Mouse (Mus musculus): ENCODE measurements around the gene Dnase1l1. TPM values are rescaled to one million over a fixed set of nuclear protein-coding genes. Genes with fewer than 3 reads are reported as not detected.
A peak's percentile ranks its signal among the peaks of the same experiment; 100 is the strongest.

The Dnase1l1 gene
- polyA plus RNA-seq, 1 experiment from 2014 or later: 14.1 TPM

GRCm38 (mm10) chrX:74270062-74270901 is 11.9 kb downstream of the Dnase1l1 start, which contains the start of gene Rpl10:
Gene Rpl10 (plus strand): TSS chrX:74270812.
- WGBS: 25% methylated on average over 42 of the region's 42 CpGs
- H3K9ac ChIP-seq (ENCODE audit: low read depth, low read length): peak within 1 kb of the TSS; percentile 71
- TF ChIP-seq CTCF (IDR thresholded peaks at IDR 0.05; ENCODE audit: low read depth): peak; percentile 62
- H3K4me1 ChIP-seq (replicated peaks; ENCODE audit: insufficient read depth, low read length): no peaks in the 10 kb centered on the region
- no peaks in the 10 kb centered on the region for H3K27me3 ChIP-seq (ENCODE audit: insufficient read depth, low read length)
- peak within 1 kb of the TSS; percentile 56 for H3K4me2 ChIP-seq (ENCODE audit: low read length)
- H3K27ac ChIP-seq: peak within 1 kb of the TSS; percentile 92
- no peaks in the 10 kb centered on the region for H3K9me3 ChIP-seq (replicated peaks; ENCODE audit: low read length)
- ATAC-seq (replicated peaks; ENCODE audit: low FRiP score, low read depth) (peak; percentile 95), DNase-seq (ENCODE audit: low spot score) (peak; percentile 96)
- H3K36me3 ChIP-seq (ENCODE audit: insufficient read depth, low read length): no peaks in the 10 kb centered on the region
- H3K4me3 ChIP-seq (replicated peaks; ENCODE audit: low read depth, low read length): peak within 1 kb of the TSS; percentile 50

- Histone ChIP-seq H3K4me3 (replicated peaks; ENCODE audit: low read depth, low read length) (0 out of 2 replicates have a peak overlapping the region, but pooled peaks have one; percentile 22), H3K9me3 (replicated peaks; ENCODE audit: low read length) (no peaks in the 10 kb centered on the region), H3K4me2 (ENCODE audit: low read length) (peak overlapping the region; percentile 54), H3K27ac (peak overlapping the region; percentile 86), H3K4me1 (replicated peaks; ENCODE audit: insufficient read depth, low read length) (no peaks in the 10 kb centered on the region), H3K36me3 (ENCODE audit: insufficient read depth, low read length) (no peaks in the 10 kb centered on the region), H3K27me3 (ENCODE audit: insufficient read depth, low read length) (no peaks in the 10 kb centered on the region), H3K9ac (ENCODE audit: low read depth, low read length) (no peak overlapping the region; the same call in 1 of the 2 replicates)
- 34% methylated on average over 3 of the region's 3 CpGs for WGBS
- no peak for TF ChIP-seq CTCF (IDR thresholded peaks at IDR 0.05; ENCODE audit: low read depth)
- ATAC-seq (replicated peaks; ENCODE audit: low FRiP score, low read depth): peak; percentile 42
- peak; percentile 78 for DNase-seq (ENCODE audit: low spot score)
Measured at GRCm38 (mm10) chrX:74269736-74270061, 12.4 kb downstream of the Dnase1l1 start.

- no peak overlapping the region for H3K4me3 ChIP-seq (replicated peaks; ENCODE audit: low read depth, low read length)
- ATAC-seq (replicated peaks; ENCODE audit: low FRiP score, low read depth): no peak
- H3K9me3 ChIP-seq (replicated peaks; ENCODE audit: low read length): no peaks in the 10 kb centered on the region
- H3K4me1 ChIP-seq (replicated peaks; ENCODE audit: insufficient read depth, low read length): peaks cover 3% of the 10 kb centered on the region; the same call in 1 of the 2 replicates
- no peak for DNase-seq (ENCODE audit: low spot score)
- TF ChIP-seq CTCF (IDR thresholded peaks at IDR 0.05; ENCODE audit: low read depth): no peak
- no peaks in the 10 kb centered on the region for H3K27me3 ChIP-seq (ENCODE audit: insufficient read depth, low read length)
- H3K4me2 ChIP-seq (ENCODE audit: low read length): no peak overlapping the region
- no peak overlapping the region for H3K27ac ChIP-seq
- 97% methylated on average over 3 of the region's 3 CpGs for WGBS
- no peaks in the 10 kb centered on the region for H3K36me3 ChIP-seq (ENCODE audit: insufficient read depth, low read length)
- H3K9ac ChIP-seq (ENCODE audit: low read depth, low read length): no peak overlapping the region
Measured at GRCm38 (mm10) chrX:74257746-74258145, 24.4 kb downstream of the Dnase1l1 start.

- no peak for TF ChIP-seq CTCF (IDR thresholded peaks at IDR 0.05; ENCODE audit: low read depth)
- peak overlapping the region; percentile 74 for H3K4me2 ChIP-seq (ENCODE audit: low read length)
- H3K36me3 ChIP-seq (ENCODE audit: insufficient read depth, low read length): no peaks in the 10 kb centered on the region
- peak overlapping the region; percentile 50 for H3K4me3 ChIP-seq (replicated peaks; ENCODE audit: low read depth, low read length)
- H3K9ac ChIP-seq (ENCODE audit: low read depth, low read length): peak overlapping the region; percentile 71
- DNase-seq (ENCODE audit: low spot score) (no peak), ATAC-seq (replicated peaks; ENCODE audit: low FRiP score, low read depth) (peak; percentile 75)
- peaks cover 3% of the 10 kb centered on the region; the same call in 1 of the 2 replicates for H3K4me1 ChIP-seq (replicated peaks; ENCODE audit: insufficient read depth, low read length)
- no peaks in the 10 kb centered on the region for H3K27me3 ChIP-seq (ENCODE audit: insufficient read depth, low read length)
- no peaks in the 10 kb centered on the region for H3K9me3 ChIP-seq (replicated peaks; ENCODE audit: low read length)
- peak overlapping the region; percentile 86 for H3K27ac ChIP-seq
- WGBS: 23% methylated on average over 31 of the region's 31 CpGs
Measured at GRCm38 (mm10) chrX:74254888-74255565, 27.1 kb downstream of the Dnase1l1 start.

- ATAC-seq (replicated peaks; ENCODE audit: low FRiP score, low read depth) (peak; percentile 99), DNase-seq (ENCODE audit: low spot score) (peak; percentile 97)
- H3K4me3 ChIP-seq (replicated peaks; ENCODE audit: low read depth, low read length): peak within 1 kb of the TSS; percentile 50
- H3K9me3 ChIP-seq (replicated peaks; ENCODE audit: low read length): no peaks in the 10 kb centered on the region
- no peak for TF ChIP-seq CTCF (IDR thresholded peaks at IDR 0.05; ENCODE audit: low read depth)
- no peaks in the 10 kb centered on the region for H3K27me3 ChIP-seq (ENCODE audit: insufficient read depth, low read length)
- peaks cover 3% of the 10 kb centered on the region; the same call in 1 of the 2 replicates for H3K4me1 ChIP-seq (replicated peaks; ENCODE audit: insufficient read depth, low read length)
- no peaks in the 10 kb centered on the region for H3K36me3 ChIP-seq (ENCODE audit: insufficient read depth, low read length)
- peak within 1 kb of the TSS; percentile 86 for H3K27ac ChIP-seq
- peak within 1 kb of the TSS; percentile 74 for H3K4me2 ChIP-seq (ENCODE audit: low read length)
- WGBS: 38% methylated on average over 39 of the region's 39 CpGs
- peak within 1 kb of the TSS; percentile 71 for H3K9ac ChIP-seq (ENCODE audit: low read depth, low read length)
Measured at GRCm38 (mm10) chrX:74254153-74254887, 27.8 kb downstream of the Dnase1l1 start, which contains the start of gene Emd. Gene Emd (plus strand): TSS chrX:74254687.

GRCm38 (mm10) chrX:74249615-74250014 is 32.5 kb downstream of the Dnase1l1 start, which contains the start of gene Flna:
Gene Flna (minus strand): TSS chrX:74249820.
- no peaks in the 10 kb centered on the region for H3K27me3 ChIP-seq (ENCODE audit: insufficient read depth, low read length)
- no peaks in the 10 kb centered on the region for H3K9me3 ChIP-seq (replicated peaks; ENCODE audit: low read length)
- peak within 1 kb of the TSS; percentile 55; the same call in 1 of the 2 replicates for H3K9ac ChIP-seq (ENCODE audit: low read depth, low read length)
- H3K4me1 ChIP-seq (replicated peaks; ENCODE audit: insufficient read depth, low read length): no peaks in the 10 kb centered on the region
- peak; percentile 66 for DNase-seq (ENCODE audit: low spot score)
- peak; percentile 43; the same call in 1 of the 2 replicates for TF ChIP-seq CTCF (IDR thresholded peaks at IDR 0.05; ENCODE audit: low read depth)
- WGBS: 36% methylated on average over 38 of the region's 38 CpGs
- H3K36me3 ChIP-seq (ENCODE audit: insufficient read depth, low read length): no peaks in the 10 kb centered on the region
- no peak for ATAC-seq (replicated peaks; ENCODE audit: low FRiP score, low read depth)
- H3K4me2 ChIP-seq (ENCODE audit: low read length): peak within 1 kb of the TSS; percentile 63
- H3K4me3 ChIP-seq (replicated peaks; ENCODE audit: low read depth, low read length): peak within 1 kb of the TSS; percentile 40
- H3K27ac ChIP-seq: peak within 1 kb of the TSS; percentile 48; the same call in 1 of the 2 replicates

Measured in kidney, postnatal 0 days (tissue).